Mouse (Mus musculus): ENCODE results near the gene Pigp. TPM values are rescaled to one million over a fixed set of nuclear protein-coding genes. Genes with fewer than 3 reads are reported as not detected.

Pigp gene
- polyA plus RNA-seq, 1 experiment from 2014 or later: 74.0 TPM

DNA sequence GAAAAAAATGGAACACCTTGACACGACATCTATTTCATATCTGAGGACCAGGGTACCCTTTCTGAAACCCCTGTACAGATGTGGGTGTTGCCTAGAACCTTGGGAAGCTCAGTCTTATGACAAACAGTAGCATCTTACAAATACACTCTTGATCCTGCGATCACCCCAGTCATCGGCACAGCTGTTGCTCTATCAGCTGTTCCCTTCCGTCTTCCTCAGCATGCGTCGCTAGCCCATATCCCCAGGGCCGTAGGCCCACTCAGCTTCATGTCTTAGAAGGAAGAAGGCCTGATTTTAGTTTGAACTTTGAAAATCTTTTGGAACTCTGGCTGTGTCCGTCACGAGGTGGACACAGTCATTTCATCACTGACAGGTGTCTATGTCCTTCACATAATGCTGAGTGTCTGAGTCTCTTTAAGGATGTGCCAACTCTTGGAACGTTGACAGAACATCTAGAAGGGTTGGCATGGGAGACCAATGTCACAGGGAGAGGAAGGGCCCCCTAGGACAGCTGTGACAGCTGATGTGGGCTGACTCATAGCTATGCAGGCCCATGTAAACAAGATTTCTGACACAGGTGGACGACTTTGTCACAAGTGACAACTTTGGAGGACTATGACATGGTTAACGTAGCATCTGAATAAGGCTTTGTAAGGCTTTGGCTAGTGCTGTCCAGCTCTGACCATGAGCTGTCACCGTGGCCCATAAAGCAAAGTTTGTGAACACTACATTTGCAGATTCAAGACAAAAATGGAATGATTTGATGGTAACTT is 10.9 kb downstream of the Pigp start:
- Histone ChIP-seq H3K27ac (ENCODE audit: low read depth) (no peak overlapping the region), H3K4me3 (ENCODE audit: low read depth, low read length) (no peak overlapping the region), H3K27me3 (ENCODE audit: insufficient read depth, low read length) (no peaks in the 10 kb centered on the region), H3K9ac (no peak overlapping the region), H3K4me2 (no peak overlapping the region), H3K9me3 (ENCODE audit: low read depth, low read length) (no peaks in the 10 kb centered on the region), H3K36me3 (ENCODE audit: insufficient read depth) (0 out of 2 replicates have a peak, but pooled peaks cover 9% of the 10 kb centered on the region), H3K4me1 (ENCODE audit: insufficient read depth) (0 out of 2 replicates have a peak, but pooled peaks cover 3% of the 10 kb centered on the region)
- no peak for TF ChIP-seq CTCF (IDR thresholded peaks at IDR 0.05; ENCODE audit: low read depth)
- WGBS: 77% methylated on average over 13 of the region's 13 CpGs
- ATAC-seq (ENCODE audit: insufficient read depth) (no peak), DNase-seq (no peak)

DNA sequence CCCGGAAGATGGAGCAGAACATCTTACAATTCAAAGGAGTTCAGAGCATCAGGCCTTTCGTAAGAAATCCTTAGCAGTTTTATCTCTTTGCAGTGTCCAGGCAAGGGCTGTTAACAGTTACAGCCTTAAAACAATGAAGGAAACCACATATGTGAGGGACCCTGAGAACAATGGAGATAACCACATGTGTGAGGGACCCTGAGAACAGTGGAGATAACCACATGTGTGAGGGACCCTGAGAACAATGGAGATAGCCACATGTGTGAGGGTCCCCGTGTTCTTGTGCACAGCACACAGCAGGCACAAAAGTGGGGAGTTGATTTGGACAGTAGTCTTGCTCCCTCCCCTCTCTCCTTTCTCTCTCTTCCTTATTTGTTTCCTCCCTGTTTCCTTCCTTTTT is 13.6 kb downstream of the Pigp start:
- WGBS: 82% methylated on average over 3 of the region's 3 CpGs
- Histone ChIP-seq H3K4me2 (no peak overlapping the region), H3K4me1 (ENCODE audit: insufficient read depth) (0 out of 2 replicates have a peak, but pooled peaks cover 3% of the 10 kb centered on the region), H3K4me3 (ENCODE audit: low read depth, low read length) (no peak overlapping the region), H3K9ac (no peak overlapping the region), H3K27ac (ENCODE audit: low read depth) (no peak overlapping the region), H3K36me3 (ENCODE audit: insufficient read depth) (no peaks in the 10 kb centered on the region), H3K9me3 (ENCODE audit: low read depth, low read length) (no peaks in the 10 kb centered on the region), H3K27me3 (ENCODE audit: insufficient read depth, low read length) (no peaks in the 10 kb centered on the region)
- DNase-seq (no peak), ATAC-seq (ENCODE audit: insufficient read depth) (no peak)
- no peak for TF ChIP-seq CTCF (IDR thresholded peaks at IDR 0.05; ENCODE audit: low read depth)

DNA sequence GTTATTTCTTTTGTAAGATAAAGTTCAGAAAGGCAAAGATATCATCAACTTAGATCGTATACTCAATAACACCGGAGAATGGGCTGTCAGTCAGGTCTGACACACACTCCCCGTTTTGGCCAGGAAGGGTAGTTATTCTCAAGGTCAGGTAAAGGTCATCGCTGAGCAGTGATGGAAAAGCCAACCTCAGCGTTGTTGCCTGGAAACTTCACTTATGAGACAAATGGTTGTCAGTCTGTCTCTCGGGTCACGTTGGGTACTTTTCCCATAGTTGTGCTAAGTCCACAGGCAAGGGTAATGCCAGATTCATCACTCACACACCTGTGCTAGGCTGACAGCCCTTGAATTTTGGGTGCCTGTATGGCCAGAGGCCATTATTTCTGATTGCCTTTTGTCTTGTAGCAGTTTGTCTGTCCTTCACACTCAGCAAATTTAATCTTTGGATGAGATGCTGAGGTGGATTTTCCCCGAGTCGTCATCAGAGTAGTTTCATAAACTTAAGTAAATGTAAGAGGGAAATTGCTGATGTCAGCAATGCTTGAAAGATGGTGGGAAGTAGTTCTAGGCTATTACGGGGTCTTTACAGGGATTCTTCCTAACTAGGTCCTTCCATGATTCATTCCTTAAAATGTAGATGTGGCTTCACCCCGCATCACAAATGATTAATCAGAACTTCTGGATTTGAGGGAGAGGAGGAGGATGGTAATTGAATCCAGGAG is 14.7 kb downstream of the Pigp start:
- Histone ChIP-seq H3K9me3 (ENCODE audit: low read depth, low read length) (no peaks in the 10 kb centered on the region), H3K4me3 (ENCODE audit: low read depth, low read length) (no peak overlapping the region), H3K9ac (no peak overlapping the region), H3K4me1 (ENCODE audit: insufficient read depth) (no peaks in the 10 kb centered on the region), H3K27me3 (ENCODE audit: insufficient read depth, low read length) (no peaks in the 10 kb centered on the region), H3K27ac (ENCODE audit: low read depth) (no peak overlapping the region), H3K36me3 (ENCODE audit: insufficient read depth) (no peaks in the 10 kb centered on the region), H3K4me2 (no peak overlapping the region)
- no peak for TF ChIP-seq CTCF (IDR thresholded peaks at IDR 0.05; ENCODE audit: low read depth)
- ATAC-seq (ENCODE audit: insufficient read depth): no peak
- no peak for DNase-seq
- 39% methylated on average over 11 of the region's 11 CpGs for WGBS

DNA sequence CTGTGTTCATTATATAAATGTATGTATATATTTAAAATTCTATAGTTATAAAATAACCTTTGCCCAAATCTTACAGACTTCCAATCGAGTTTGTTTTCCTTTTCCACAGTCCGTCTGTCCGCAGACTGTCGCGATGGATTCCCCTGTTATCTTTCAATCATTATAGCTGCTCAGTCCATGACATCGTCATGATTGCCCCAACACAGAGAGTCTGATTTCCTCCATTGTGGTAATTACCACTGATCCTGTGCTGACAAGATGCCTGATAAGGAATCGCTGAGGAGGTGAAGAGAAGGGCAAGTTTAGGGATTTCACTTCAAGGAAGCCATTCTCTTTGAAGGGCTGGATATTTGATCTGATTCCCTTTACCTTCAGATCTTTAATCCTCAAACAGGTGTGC is 15.6 kb downstream of the Pigp start:
- no peaks in the 10 kb centered on the region for H3K4me1 ChIP-seq (ENCODE audit: insufficient read depth)
- 22% methylated on average over 7 of the region's 7 CpGs for WGBS

DNA sequence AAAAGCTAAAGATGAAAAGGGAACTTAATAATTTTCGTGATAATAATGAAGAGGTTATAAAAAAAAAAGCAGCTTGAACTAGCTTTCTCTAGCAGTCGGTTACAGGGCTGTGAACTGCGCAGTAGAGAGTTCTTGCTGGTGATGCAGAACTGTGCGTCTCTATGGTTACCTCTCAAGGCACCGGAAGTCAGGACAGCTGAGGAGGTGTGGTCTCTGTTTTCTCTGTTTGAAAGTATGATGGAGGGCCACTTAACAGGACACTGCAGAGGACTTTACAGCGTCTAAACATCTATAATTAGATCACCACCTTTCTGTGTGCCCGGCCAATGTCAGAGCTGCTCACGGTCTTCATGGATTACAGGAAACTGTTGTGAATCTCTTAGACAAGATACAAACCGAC is 17.2 kb downstream of the Pigp start:
- 18% methylated on average over 9 of the region's 9 CpGs for WGBS
- Histone ChIP-seq H3K27ac (ENCODE audit: low read depth) (no peak overlapping the region), H3K4me3 (ENCODE audit: low read depth, low read length) (no peak overlapping the region), H3K27me3 (ENCODE audit: insufficient read depth, low read length) (no peaks in the 10 kb centered on the region), H3K36me3 (ENCODE audit: insufficient read depth) (no peaks in the 10 kb centered on the region), H3K4me2 (0 out of 2 replicates have a peak overlapping the region, but pooled peaks have one; percentile 20), H3K9ac (no peak overlapping the region), H3K4me1 (ENCODE audit: insufficient read depth) (no peaks in the 10 kb centered on the region), H3K9me3 (ENCODE audit: low read depth, low read length) (no peaks in the 10 kb centered on the region)
- ATAC-seq (ENCODE audit: insufficient read depth) (peak; percentile 77), DNase-seq (peak; percentile 60)
- no peak for TF ChIP-seq CTCF (IDR thresholded peaks at IDR 0.05; ENCODE audit: low read depth)

More for the DNA sequence above, 15.6 kb downstream of the Pigp start:
- H3K27me3 ChIP-seq (ENCODE audit: insufficient read depth, low read length): no peaks in the 10 kb centered on the region
- ATAC-seq (ENCODE audit: insufficient read depth) (no peak), DNase-seq (no peak)
- no peak overlapping the region for H3K4me3 ChIP-seq (ENCODE audit: low read depth, low read length)
- H3K36me3 ChIP-seq (ENCODE audit: insufficient read depth): no peaks in the 10 kb centered on the region
- no peaks in the 10 kb centered on the region for H3K9me3 ChIP-seq (ENCODE audit: low read depth, low read length)
- no peak overlapping the region for H3K4me2 ChIP-seq
- H3K9ac ChIP-seq: no peak overlapping the region
- no peak for TF ChIP-seq CTCF (IDR thresholded peaks at IDR 0.05; ENCODE audit: low read depth)
- H3K27ac ChIP-seq (ENCODE audit: low read depth): no peak overlapping the region

DNA sequence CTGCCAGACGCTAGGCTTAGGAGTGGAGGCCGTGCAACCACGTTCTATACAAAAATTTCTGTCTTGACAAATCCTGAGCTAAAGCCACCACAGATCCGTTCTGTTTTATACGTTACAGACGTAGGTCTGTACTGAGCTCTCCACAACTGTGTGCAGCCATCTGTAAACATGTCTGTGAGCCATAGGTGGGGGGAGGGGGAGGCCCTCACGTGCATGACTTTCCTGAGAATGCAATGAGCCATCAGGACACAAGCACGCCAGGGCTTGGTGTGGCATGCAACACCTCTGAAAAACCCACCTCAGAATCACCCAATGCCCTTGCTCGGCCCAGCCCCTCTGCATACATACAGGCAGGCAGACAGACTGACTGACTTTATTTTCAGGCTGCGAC is 21.4 kb downstream of the Pigp start:
- no peak overlapping the region for H3K27ac ChIP-seq (ENCODE audit: low read depth)
- 55% methylated on average over 10 of the region's 10 CpGs for WGBS
- no peak for TF ChIP-seq CTCF (IDR thresholded peaks at IDR 0.05; ENCODE audit: low read depth)

DNA sequence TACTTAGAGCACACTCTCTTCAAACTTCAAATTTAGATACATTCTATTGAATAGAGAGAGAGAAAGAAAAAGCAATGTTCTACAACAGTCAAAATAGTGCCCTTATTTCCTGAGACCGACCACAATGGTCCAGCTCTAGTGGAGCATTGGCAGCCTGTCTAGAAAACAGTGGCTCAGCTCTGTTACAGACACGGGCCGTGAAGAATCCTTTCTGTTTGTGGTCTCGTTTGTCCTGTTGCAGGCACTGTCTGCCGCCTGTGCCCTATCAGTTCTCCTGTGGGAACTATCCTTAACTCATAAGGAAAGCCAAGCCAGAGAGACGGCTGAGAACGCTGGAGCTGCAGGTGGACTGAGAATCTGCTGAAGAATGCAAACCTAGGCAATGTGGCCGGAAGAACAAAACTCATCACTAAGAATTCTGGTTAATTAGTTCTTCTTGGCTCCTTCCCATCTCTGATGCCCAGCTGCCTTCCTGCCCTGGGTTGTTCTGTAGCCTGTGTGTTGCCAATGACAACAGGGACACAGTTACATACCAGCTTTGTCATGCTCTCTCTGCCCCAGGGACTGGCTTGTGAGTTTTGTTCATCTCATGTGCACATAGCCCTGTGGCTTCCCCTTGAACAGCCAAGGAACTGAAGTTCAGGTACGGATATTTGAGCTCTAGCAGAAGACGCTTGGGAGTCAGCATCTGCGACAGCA is 21.9 kb downstream of the Pigp start:
- 62% methylated on average over 11 of the region's 11 CpGs for WGBS
- H3K9ac ChIP-seq: no peak overlapping the region
- no peak overlapping the region for H3K27ac ChIP-seq (ENCODE audit: low read depth)
- H3K9me3 ChIP-seq (ENCODE audit: low read depth, low read length): no peaks in the 10 kb centered on the region
- ATAC-seq (ENCODE audit: insufficient read depth) (no peak), DNase-seq (no peak)
- H3K4me2 ChIP-seq: no peak overlapping the region
- H3K27me3 ChIP-seq (ENCODE audit: insufficient read depth, low read length): no peaks in the 10 kb centered on the region
- no peaks in the 10 kb centered on the region for H3K36me3 ChIP-seq (ENCODE audit: insufficient read depth)
- no peak for TF ChIP-seq CTCF (IDR thresholded peaks at IDR 0.05; ENCODE audit: low read depth)
- no peaks in the 10 kb centered on the region for H3K4me1 ChIP-seq (ENCODE audit: insufficient read depth)
- no peak overlapping the region for H3K4me3 ChIP-seq (ENCODE audit: low read depth, low read length)

More for the DNA sequence above, 21.4 kb downstream of the Pigp start:
- Histone ChIP-seq H3K4me1 (ENCODE audit: insufficient read depth) (no peaks in the 10 kb centered on the region), H3K9me3 (ENCODE audit: low read depth, low read length) (no peaks in the 10 kb centered on the region), H3K4me3 (ENCODE audit: low read depth, low read length) (no peak overlapping the region), H3K36me3 (ENCODE audit: insufficient read depth) (no peaks in the 10 kb centered on the region), H3K4me2 (no peak overlapping the region), H3K27me3 (ENCODE audit: insufficient read depth, low read length) (no peaks in the 10 kb centered on the region), H3K9ac (no peak overlapping the region)
- ATAC-seq (ENCODE audit: insufficient read depth) (no peak), DNase-seq (no peak)

Measured in lung, embryonic 14.5 days (tissue).